Mouse (Mus musculus) embryonic fibroblast, embryonic 13.5 days (primary cell): ENCODE measurements at regions not wholly inside any gene's neighbourhood (a gene's known extent, or its start where the extent isn't known, plus 50 kb on each side); places are given as distances from the start of the nearest gene placed in this dataset.

Source experiments
- CTCF ChIP-seq: IDR thresholded peaks from 2 replicates; pipeline ENCODE4 v1.5.1; 2011; ENCODE audit warnings: mild to moderate bottlenecking, control low read depth, low read length, moderate library complexity, borderline replicate concordance; ENCODE audit not compliant: insufficient read depth
- POLR2A ChIP-seq: IDR thresholded peaks from 2 replicates; pipeline ENCODE4 v1.6.1; 2011; ENCODE audit warnings: low read depth, mild to moderate bottlenecking, control low read depth, low read length, moderate library complexity

- TF ChIP-seq CTCF (no peak), POLR2A (no peak)
Measured at GRCm38 (mm10) chr9:31794911-31795310, 118.4 kb downstream of the Barx2 start.
